Mouse (Mus musculus): ENCODE measurements at regions not wholly inside any gene's neighbourhood (a gene's known extent, or its start where the extent isn't known, plus 50 kb on each side); places are given as distances from the start of the nearest gene placed in this dataset.
A peak's percentile ranks its signal among the peaks of the same experiment; 100 is the strongest.

DNA sequence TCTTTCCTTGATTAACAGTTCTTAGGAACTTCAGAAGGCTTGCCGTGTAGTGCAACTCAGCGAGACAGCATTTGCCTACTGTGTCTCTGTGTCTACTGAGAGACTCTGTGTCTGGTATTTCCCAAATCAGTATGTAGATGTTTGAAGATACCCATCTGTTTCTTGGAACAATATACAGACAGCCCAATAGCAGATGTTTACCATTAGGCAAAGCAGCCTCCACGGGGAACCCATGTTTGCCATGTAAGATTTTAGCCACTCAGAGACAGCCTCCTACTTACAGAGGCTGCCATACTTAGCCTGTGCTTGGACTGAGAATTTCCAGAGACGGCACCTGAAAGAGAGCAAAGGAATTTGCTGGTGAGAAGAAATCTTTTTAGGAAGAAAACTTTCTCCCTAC lies 100.9 kb upstream of the Hes1 start:
- Histone ChIP-seq H3K4me3 (no peak overlapping the region), H3K27ac (no peak overlapping the region)
- intact Hi-C loops (cut with DNase I), result no loop called here
- no peak for DNase-seq (ENCODE audit: extremely low spot score in 1 of 2, low spot score in 2 of 2)
- no peak for TF ChIP-seq CTCF (IDR thresholded peaks at IDR 0.05)

GRCm38 (mm10) chr16:29964563-29964962 lies 99.6 kb upstream of the Hes1 start:
- no peak for TF ChIP-seq CTCF (IDR thresholded peaks at IDR 0.05)
- no peak overlapping the region for H3K4me3 ChIP-seq

GRCm38 (mm10) chr16:29968743-29969142 lies 95.4 kb upstream of the Hes1 start:
- intact Hi-C loops (cut with DNase I), result no loop called here
- no peak for TF ChIP-seq CTCF (IDR thresholded peaks at IDR 0.05)
- no peak overlapping the region for H3K27ac ChIP-seq
- no peak overlapping the region for H3K4me3 ChIP-seq
- no peak for DNase-seq (ENCODE audit: extremely low spot score in 1 of 2, low spot score in 2 of 2)

More at GRCm38 (mm10) chr16:29964563-29964962, 99.6 kb upstream of the Hes1 start:
- no peak for DNase-seq (ENCODE audit: extremely low spot score in 1 of 2, low spot score in 2 of 2)
- H3K27ac ChIP-seq, result no peak overlapping the region
- intact Hi-C loops (cut with DNase I), result no loop called here

DNA sequence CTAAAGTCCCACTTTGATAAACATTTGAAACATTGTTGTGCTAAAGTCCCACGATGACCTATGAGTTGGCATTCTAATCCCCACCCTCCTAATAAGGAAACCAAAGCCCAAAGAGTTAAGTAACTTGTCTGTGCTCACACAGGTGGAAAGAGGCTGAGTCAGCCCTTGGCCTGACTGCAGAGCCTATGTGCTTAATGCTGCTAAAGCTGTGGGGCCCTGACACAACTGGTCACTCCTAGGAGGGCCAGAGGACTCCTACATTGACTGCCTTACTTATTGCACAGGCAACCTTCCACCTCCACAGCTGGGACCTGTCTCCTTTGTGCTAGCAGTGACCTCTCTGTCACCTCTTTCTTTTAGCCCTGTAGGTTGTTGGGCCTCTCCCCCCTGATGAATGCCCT lies 91.4 kb upstream of the Hes1 start:
- DNase-seq (ENCODE audit: extremely low spot score in 1 of 2, low spot score in 2 of 2), result no peak
- no peak overlapping the region for H3K27ac ChIP-seq
- TF ChIP-seq CTCF (IDR thresholded peaks at IDR 0.05), result no peak
- H3K4me3 ChIP-seq, result no peak overlapping the region
- intact Hi-C loops (cut with DNase I), result no loop called here

DNA sequence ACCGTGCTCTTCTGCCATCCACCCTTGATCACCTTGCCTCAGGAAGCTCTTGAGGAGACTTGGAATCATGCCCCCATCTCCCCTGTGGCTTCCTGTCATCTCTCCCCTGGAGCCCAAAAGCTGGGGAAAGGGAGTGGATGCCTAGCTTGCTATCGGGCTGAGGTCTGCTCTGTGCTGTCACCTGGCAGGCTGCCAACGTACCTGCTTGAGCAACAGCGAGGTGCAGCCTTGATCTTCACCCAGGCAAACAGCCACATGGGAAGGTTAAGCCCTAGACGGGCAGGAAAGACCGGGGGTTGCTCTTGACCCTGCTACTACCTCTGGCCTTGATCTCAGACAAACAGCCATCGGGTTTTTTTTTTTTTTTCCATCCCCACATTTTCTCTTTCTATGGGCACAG lies 90.9 kb upstream of the Hes1 start:
- Histone ChIP-seq H3K4me3 (no peak overlapping the region), H3K27ac (no peak overlapping the region)
- DNase-seq (ENCODE audit: extremely low spot score in 1 of 2, low spot score in 2 of 2), result no peak
- intact Hi-C loops (cut with DNase I), result no loop called here
- TF ChIP-seq CTCF (IDR thresholded peaks at IDR 0.05), result no peak

DNA sequence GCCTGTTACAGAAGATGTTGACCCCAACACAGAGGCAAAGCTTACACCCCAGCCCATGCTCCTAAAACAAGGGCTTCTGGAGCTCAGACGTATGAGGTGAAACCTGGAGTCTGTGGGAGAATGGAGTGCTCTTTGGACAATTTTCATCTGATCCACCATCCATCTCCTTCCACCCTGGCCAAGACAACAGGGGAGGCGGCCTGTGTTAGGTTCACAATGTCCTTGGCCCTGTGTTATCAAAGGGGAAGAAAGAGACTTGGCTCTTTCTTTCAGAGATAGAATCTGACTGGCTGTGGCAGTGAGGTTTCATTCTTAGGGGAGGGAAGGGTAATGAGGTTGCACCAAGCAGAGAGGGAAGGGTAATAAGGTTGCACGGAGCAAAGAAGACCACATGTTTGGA lies 88.4 kb upstream of the Hes1 start:
- Histone ChIP-seq H3K4me3 (no peak overlapping the region), H3K27ac (no peak overlapping the region)
- no peak for DNase-seq (ENCODE audit: extremely low spot score in 1 of 2, low spot score in 2 of 2)
- TF ChIP-seq CTCF (IDR thresholded peaks at IDR 0.05), result no peak
- intact Hi-C loops (cut with DNase I), result no loop called here

GRCm38 (mm10) chr16:29977011-29977410 lies 87.2 kb upstream of the Hes1 start:
- Histone ChIP-seq H3K4me3 (no peak overlapping the region), H3K27ac (no peak overlapping the region)
- no peak for DNase-seq (ENCODE audit: extremely low spot score in 1 of 2, low spot score in 2 of 2)
- TF ChIP-seq CTCF (IDR thresholded peaks at IDR 0.05), result no peak
- intact Hi-C loops (cut with DNase I), result no loop called here

GRCm38 (mm10) chr16:29977711-29978110 lies 86.5 kb upstream of the Hes1 start:
- H3K27ac ChIP-seq, result no peak overlapping the region
- intact Hi-C loops (cut with DNase I), result no loop called here
- no peak overlapping the region for H3K4me3 ChIP-seq
- DNase-seq (ENCODE audit: extremely low spot score in 1 of 2, low spot score in 2 of 2), result no peak
- TF ChIP-seq CTCF (IDR thresholded peaks at IDR 0.05), result no peak

DNA sequence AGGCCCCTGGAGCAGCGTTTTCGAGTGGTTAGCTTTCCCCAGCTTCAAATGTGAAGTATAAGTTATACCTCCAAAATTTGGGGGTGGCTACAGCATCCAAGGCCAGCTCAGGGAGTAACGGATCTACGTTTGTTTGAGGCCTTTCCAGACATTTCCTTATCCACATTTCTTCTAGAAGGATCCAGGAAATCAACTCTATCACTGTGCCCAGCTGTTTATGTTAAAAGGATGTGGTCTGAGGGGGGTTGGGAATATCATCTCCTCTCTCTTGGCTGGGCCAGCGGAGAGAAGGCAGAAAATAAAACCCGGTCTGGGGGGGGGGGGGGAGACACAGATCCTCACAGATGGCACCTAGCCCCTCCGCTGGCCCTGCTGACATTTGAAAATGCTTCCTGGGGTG lies 85.1 kb upstream of the Hes1 start:
- no peak for TF ChIP-seq CTCF (IDR thresholded peaks at IDR 0.05)
- Histone ChIP-seq H3K4me3 (no peak overlapping the region), H3K27ac (no peak overlapping the region)
- DNase-seq (ENCODE audit: extremely low spot score in 1 of 2, low spot score in 2 of 2), result no peak
- intact Hi-C loops (cut with DNase I), result no loop called here

- TF ChIP-seq CTCF (IDR thresholded peaks at IDR 0.05), result no peak
- Histone ChIP-seq H3K27ac (no peak overlapping the region), H3K4me3 (no peak overlapping the region)
- DNase-seq (ENCODE audit: extremely low spot score in 1 of 2, low spot score in 2 of 2), result no peak
- intact Hi-C loops (cut with DNase I), result no loop called here
These were observed 82.6 kb upstream of the Hes1 start for GRCm38 (mm10) chr16:29981543-29981942.

DNA sequence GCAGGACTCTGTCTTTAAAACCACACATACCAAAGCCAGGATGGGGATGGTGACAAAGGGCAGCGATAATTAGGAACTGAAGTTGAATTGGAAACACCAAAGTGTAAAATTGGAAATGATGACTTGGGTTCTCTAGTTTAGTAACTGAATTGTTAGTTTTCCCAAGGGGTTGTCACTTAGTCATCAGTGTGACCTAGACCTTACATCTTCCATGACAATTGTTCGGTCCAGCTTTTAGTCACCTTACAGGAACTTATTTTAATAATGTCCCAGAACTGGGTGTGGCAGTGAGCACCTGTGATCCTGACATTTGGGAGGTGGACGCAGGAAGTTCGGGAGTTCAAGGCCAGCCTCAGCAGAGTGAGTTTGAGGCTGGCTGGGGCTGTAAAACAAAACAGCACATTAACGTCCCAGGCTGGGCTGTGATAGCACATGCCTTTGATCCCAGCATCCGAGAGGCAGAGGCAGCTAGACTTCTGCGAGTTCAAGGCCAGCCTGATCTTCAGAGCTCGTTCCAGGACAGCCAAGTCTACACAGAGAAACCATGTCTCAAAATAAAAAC lies 81.9 kb upstream of the Hes1 start:
- TF ChIP-seq CTCF (IDR thresholded peaks at IDR 0.05), result no peak
- Histone ChIP-seq H3K27ac (no peak overlapping the region), H3K4me3 (no peak overlapping the region)
- DNase-seq (ENCODE audit: extremely low spot score in 1 of 2, low spot score in 2 of 2), result no peak
- intact Hi-C loops (cut with DNase I), result no loop called here

DNA sequence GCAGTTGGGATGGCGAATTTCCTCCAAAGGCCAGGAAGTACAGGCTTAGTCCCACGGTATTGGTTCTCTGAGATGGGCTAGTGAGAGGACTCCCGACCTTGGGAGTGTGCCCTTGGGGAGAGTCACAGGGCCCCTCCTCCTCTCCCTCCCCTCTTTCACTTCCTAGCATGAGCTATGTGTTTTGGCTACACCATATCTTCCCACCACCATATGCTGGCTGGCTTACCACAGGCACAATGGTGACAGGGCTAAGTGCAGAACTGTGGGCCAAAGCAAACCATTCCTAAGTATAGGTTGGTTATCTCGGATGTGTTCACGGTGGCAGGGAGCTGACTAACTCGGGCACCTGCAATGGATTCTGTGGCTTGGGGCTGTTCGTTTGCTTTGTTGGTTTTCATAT lies 81.0 kb upstream of the Hes1 start:
- TF ChIP-seq CTCF (IDR thresholded peaks at IDR 0.05), result no peak
- intact Hi-C loops (cut with DNase I), result no loop called here
- DNase-seq (ENCODE audit: extremely low spot score in 1 of 2, low spot score in 2 of 2), result no peak
- Histone ChIP-seq H3K4me3 (no peak overlapping the region), H3K27ac (no peak overlapping the region)

- H3K27ac ChIP-seq, result peak overlapping the region; percentile 71
- intact Hi-C loops (cut with DNase I), result loop anchor here (1.0 kb wide), 2 partner anchors 80 to 168 kb away; no protein-coding TSS in a partner anchor
- no peak for TF ChIP-seq CTCF (IDR thresholded peaks at IDR 0.05)
- DNase-seq (ENCODE audit: extremely low spot score in 1 of 2, low spot score in 2 of 2), result peak in 1 of 2 experiments; percentile 15
- no peak overlapping the region for H3K4me3 ChIP-seq
These were observed 78.9 kb upstream of the Hes1 start for GRCm38 (mm10) chr16:29985126-29985931.

Data from left cerebral cortex, adult 2 months (tissue).